Mouse (Mus musculus): ENCODE results near the gene Gpc3. TPM values are rescaled to one million over a fixed set of nuclear protein-coding genes. Genes with fewer than 3 reads are reported as not detected.
"Not testable (repeated sequence)": the region's sequence is repeated elsewhere in the genome, so short reads cannot be mapped to it uniquely, and the experiment has no call there.

The Gpc3 gene
- polyA plus RNA-seq, 1 experiment, result 172 TPM

DNA sequence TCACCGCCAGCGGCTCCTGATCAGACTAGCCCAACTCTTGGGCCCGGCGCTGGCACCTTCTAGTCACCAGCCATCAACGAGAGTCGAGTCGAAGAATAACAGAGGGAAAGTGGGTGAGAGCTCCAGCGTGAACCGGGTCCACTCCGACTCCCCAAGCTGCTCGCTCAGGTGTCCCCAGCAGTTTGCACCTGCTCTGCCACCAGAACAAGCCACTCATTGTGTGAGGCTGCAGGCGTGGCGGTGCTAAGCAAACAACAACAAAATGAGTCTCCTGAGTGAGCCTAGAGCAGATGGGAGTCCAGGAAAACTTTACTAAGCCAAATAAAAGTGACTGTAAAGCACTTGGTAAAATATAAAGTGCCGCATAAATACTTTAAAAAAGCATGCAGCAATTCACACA lies 239.5 kb downstream of the Gpc3 start:
- TF ChIP-seq POLR2A (IDR thresholded peaks at IDR 0.05; ENCODE audit: borderline replicate concordance, extremely low read depth, low read depth, low read length) (no peak), CTCF (IDR thresholded peaks at IDR 0.05; ENCODE audit: insufficient read depth, low read length) (no peak)
- DNase-seq, result no peak
- 79% methylated on average over 14 of the region's 14 CpGs for WGBS
- Histone ChIP-seq H3K4me1 (ENCODE audit: control insufficient read depth, insufficient read depth, low read length) (no peaks in the 10 kb centered on the region), H3K4me3 (replicated peaks; ENCODE audit: extremely low read depth, low read depth, low read length) (no peak overlapping the region)

DNA sequence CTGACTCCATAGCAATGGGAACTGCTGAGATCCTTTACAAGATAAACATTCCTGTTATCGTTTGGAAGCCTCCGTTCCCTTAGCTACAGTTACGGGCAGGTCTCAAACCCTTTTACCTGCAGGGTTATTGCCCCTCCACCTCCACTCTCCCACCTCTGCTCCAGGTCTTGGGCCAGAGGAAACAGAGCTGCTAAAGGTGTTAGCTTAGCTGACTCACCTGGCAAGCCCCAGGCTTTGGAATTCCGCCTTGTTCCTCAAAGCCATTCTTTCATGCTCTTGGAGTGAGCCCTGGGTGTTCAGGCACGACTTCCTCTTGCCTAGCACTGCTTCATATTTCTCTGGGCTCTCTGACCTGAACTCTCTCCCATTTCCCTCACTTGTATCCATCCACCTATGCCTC lies 241.3 kb downstream of the Gpc3 start:
- Histone ChIP-seq H3K4me1 (ENCODE audit: control insufficient read depth, insufficient read depth, low read length) (no peaks in the 10 kb centered on the region), H3K4me3 (replicated peaks; ENCODE audit: extremely low read depth, low read depth, low read length) (no peak overlapping the region)
- 62% methylated on average over 5 of the region's 5 CpGs for WGBS
- TF ChIP-seq POLR2A (IDR thresholded peaks at IDR 0.05; ENCODE audit: borderline replicate concordance, extremely low read depth, low read depth, low read length), result no peak
- TF ChIP-seq CTCF (IDR thresholded peaks at IDR 0.05; ENCODE audit: insufficient read depth, low read length), result no peak
- DNase-seq, result peak; percentile 22

- H3K4me1 ChIP-seq (ENCODE audit: control insufficient read depth, insufficient read depth, low read length), result no peaks in the 10 kb centered on the region
- DNase-seq, result no peak
- no peak overlapping the region for H3K4me3 ChIP-seq (replicated peaks; ENCODE audit: extremely low read depth, low read depth, low read length)
- WGBS, result 56% methylated on average over 8 of the region's 8 CpGs
- TF ChIP-seq POLR2A (IDR thresholded peaks at IDR 0.05; ENCODE audit: borderline replicate concordance, extremely low read depth, low read depth, low read length), result no peak
- no peak for TF ChIP-seq CTCF (IDR thresholded peaks at IDR 0.05; ENCODE audit: insufficient read depth, low read length)
Observed at GRCm38 (mm10) chrX:52369938-52370758, 243.6 kb downstream of the Gpc3 start.

DNA sequence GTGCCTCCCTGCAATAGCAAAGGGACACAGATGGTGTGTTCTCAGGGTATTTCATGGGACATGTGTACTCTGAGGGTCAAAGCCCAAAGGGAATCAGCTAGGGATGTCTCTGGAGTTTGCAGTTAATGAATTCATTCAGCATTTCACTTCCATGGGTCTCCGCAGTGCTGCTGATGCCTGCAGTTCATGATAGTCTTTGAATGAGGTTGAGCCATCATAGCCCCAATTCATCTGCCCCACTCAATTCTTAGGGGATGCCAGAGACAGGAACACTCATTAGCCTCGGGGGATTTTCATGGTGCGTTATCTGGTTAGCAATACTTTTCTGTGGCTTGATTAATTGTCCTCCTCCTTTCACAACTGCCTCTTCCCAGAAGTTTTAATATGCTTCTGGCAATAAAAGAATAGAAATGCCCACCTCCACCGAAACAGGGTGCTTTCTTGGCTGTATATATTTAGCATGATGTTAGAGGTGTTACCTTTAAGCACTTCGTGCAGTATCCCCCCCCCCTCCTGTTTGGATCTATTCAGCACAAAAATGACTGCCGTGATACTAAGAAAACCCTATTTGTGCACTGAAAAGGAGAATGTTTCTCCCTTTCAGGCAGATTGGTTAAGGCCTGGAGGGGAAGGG lies 244.3 kb downstream of the Gpc3 start:
- TF ChIP-seq CTCF (IDR thresholded peaks at IDR 0.05; ENCODE audit: insufficient read depth, low read length) (no peak), POLR2A (IDR thresholded peaks at IDR 0.05; ENCODE audit: borderline replicate concordance, extremely low read depth, low read depth, low read length) (no peak)
- DNase-seq, result no peak
- no peaks in the 10 kb centered on the region for H3K4me1 ChIP-seq (ENCODE audit: control insufficient read depth, insufficient read depth, low read length)
- no peak overlapping the region for H3K4me3 ChIP-seq (replicated peaks; ENCODE audit: extremely low read depth, low read depth, low read length)
- 73% methylated on average over 6 of the region's 6 CpGs for WGBS

DNA sequence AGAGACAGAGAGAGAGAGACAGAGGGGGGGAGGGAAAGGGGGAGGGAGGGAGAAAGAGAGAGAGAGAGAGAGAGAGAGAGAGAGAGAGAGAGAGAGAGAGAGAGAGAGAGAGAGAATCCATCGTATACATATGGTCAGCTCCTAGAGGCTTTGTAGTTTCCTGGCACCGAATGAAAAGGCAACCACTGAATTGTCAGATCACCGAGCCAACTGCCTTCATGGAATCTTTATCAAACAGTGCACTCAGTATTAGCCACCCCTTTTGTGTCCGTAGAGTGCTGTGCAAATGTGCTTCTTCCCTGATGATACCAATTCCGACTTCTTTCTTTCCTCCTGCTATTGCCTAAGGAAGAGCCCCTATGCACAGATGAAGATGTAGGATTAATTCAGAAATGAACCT lies 246.9 kb downstream of the Gpc3 start:
- WGBS, result 72% methylated on average over 5 of the region's 5 CpGs
- Histone ChIP-seq H3K4me3 (replicated peaks; ENCODE audit: extremely low read depth, low read depth, low read length) (no peak overlapping the region), H3K4me1 (ENCODE audit: control insufficient read depth, insufficient read depth, low read length) (no peaks in the 10 kb centered on the region)
- no peak for DNase-seq
- TF ChIP-seq CTCF (IDR thresholded peaks at IDR 0.05; ENCODE audit: insufficient read depth, low read length), result no peak
- TF ChIP-seq POLR2A (IDR thresholded peaks at IDR 0.05; ENCODE audit: borderline replicate concordance, extremely low read depth, low read depth, low read length), result no peak

- TF ChIP-seq CTCF (IDR thresholded peaks at IDR 0.05; ENCODE audit: insufficient read depth, low read length) (no peak), POLR2A (IDR thresholded peaks at IDR 0.05; ENCODE audit: borderline replicate concordance, extremely low read depth, low read depth, low read length) (no peak)
- H3K4me1 ChIP-seq (ENCODE audit: control insufficient read depth, insufficient read depth, low read length), result no peaks in the 10 kb centered on the region
- no peak overlapping the region for H3K4me3 ChIP-seq (replicated peaks; ENCODE audit: extremely low read depth, low read depth, low read length)
- DNase-seq, result no peak
- WGBS, result 76% methylated on average over 10 of the region's 10 CpGs
Observed at GRCm38 (mm10) chrX:52365790-52366189, 248.0 kb downstream of the Gpc3 start.

DNA sequence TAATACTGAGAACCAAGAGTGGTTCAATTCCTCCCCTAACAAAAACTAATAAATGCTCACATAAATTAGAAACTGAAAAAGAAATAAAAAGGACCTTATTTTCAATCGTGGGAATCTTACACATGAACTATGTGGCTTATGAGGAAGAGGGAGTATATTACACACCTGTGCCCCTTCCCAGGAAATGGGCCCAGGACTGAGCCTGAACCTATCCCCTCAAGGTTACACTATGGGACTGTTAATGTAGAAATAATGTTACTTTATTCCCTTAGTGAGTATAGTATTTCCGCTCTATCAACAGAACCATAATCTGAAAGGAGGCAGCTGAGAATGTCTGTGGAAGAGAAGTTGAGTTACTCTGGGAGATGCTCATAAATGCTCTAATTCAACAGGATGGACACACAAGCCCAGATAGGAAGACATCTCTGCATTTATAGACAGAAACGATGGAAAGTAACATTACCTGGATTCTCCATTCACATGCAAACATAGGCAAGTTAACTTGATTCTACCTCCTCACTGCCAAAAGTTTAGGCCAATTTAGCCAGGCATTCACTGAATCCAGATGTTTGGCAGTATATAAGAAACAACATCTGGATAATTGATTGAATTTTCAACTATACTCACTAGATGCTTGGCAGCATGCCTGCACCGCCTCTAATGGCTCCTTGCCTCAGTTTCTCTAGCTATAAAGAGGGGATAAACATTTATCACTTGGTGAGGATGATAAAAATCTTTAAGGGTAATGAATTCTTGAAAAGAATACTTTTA lies 251.3 kb downstream of the Gpc3 start:
- TF ChIP-seq POLR2A (IDR thresholded peaks at IDR 0.05; ENCODE audit: borderline replicate concordance, extremely low read depth, low read depth, low read length) (no peak), CTCF (IDR thresholded peaks at IDR 0.05; ENCODE audit: insufficient read depth, low read length) (no peak)
- DNase-seq, result no peak
- Histone ChIP-seq H3K4me1 (ENCODE audit: control insufficient read depth, insufficient read depth, low read length) (no peaks in the 10 kb centered on the region), H3K4me3 (replicated peaks; ENCODE audit: extremely low read depth, low read depth, low read length) (no peak overlapping the region)
- 89% methylated on average over 4 of the region's 4 CpGs for WGBS

DNA sequence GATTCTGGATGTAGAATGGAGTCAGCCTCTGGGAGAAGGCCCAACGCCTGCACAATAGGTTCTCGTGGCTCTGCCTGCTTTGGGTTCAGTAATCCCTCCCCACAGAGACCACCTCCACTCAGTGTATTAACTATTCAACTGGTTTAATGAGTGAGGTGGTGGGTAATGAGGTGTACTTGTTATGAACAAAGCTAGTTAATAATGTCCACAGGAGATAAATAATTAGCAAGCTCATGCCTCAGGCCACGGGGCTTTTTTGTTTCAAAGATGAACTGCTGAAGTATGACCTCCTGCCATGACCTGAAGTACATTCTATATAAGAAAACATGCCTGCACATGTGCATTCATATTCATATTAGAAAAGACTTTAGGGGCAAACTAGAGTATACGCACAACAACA lies 260.8 kb downstream of the Gpc3 start:
- WGBS, result 72% methylated on average over 4 of the region's 4 CpGs
- no peak for DNase-seq
- Histone ChIP-seq H3K4me1 (ENCODE audit: control insufficient read depth, insufficient read depth, low read length) (no peaks in the 10 kb centered on the region), H3K4me3 (replicated peaks; ENCODE audit: extremely low read depth, low read depth, low read length) (no peak overlapping the region)
- TF ChIP-seq CTCF (IDR thresholded peaks at IDR 0.05; ENCODE audit: insufficient read depth, low read length) (no peak), POLR2A (IDR thresholded peaks at IDR 0.05; ENCODE audit: borderline replicate concordance, extremely low read depth, low read depth, low read length) (no peak)

GRCm38 (mm10) chrX:52350631-52351030 lies 263.1 kb downstream of the Gpc3 start:
- WGBS, result 68% methylated on average over 5 of the region's 5 CpGs
- DNase-seq; H3K4me1 ChIP-seq (ENCODE audit: control insufficient read depth, insufficient read depth, low read length); H3K4me3 ChIP-seq (replicated peaks; ENCODE audit: extremely low read depth, low read depth, low read length): not testable (repeated sequence)
